Mouse (Mus musculus) kidney, embryonic 15.5 days (tissue): ENCODE results near the gene Tmeff1. TPM values are rescaled to one million over a fixed set of nuclear protein-coding genes. Genes with fewer than 3 reads are reported as not detected.

Experiments used
- polyA plus RNA-seq: library from polyadenylated mRNA; unstranded; fragments of >200 nt; fragmentation: Nextera tagmentation; extraction: Ambion mirVana; gene quantifications from 2 replicates; pipeline ENCODE4 v1.2.1, GENCODE M21; 2015

Gene Tmeff1
- polyA plus RNA-seq, 1 experiment from 2014 or later: 53.8 TPM

Other genes with a start within 250 kb of the Tmeff1 start
- gene Tex10, start 111.7 kb upstream of the Tmeff1 start, polyA plus RNA-seq: 56.9 and 57.1 TPM in 2 replicates
- 31.9 and 33.4 TPM in 2 replicates for gene Msantd3, start 45.2 kb upstream of the Tmeff1 start, polyA plus RNA-seq
- 1.4 and 3.2 TPM in 2 replicates for gene Cavin4, start 78.3 kb downstream of the Tmeff1 start, polyA plus RNA-seq